Mouse (Mus musculus): Measurements from ENCODE around the gene Fmo3.

Fmo3 gene

DNA sequence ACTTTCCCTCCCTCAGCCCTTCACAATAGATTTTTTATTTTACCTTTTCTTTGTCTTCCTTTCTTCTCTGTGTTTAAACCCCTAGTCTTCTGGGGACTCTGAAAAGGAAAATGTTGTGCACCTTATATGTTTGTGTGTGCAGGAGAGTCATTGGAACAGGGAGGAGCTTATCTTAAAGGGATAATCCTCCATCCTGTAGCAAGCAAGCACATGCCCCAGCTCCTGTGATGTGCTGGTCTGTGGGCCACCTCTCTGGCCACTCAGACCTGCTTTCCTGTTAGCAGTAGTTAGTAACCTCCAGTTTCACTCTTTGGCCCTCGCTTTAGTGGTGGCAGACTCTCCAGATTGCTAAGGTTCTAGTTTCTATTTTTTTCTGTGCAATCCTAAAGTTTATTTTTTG, at the start of gene Fmo3:
Fmo3 (minus strand) TSS at position 101 of the 400 bp plus-strand sequence.
- DNase-seq (ENCODE audit: low spot score), result no peak

DNA sequence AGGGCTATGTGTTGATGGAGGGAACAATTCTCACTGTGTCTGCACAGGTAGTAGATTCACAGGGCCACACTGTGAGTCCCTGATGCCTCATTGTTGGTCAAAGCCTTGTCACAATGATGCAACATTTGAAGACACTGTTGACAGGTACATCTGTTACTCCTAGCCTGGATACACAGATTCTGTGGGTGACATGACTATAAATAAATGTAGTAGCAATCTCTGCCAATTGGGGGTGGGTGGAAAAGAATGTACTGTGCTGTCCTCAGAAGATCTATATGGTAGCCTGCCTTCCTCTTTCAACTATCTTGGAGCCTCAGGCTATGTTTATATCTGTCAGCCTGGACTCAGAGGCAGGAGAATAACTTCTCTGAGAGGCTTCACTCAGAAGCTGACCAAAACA, 38.7 kb upstream of the Fmo3 start:
- DNase-seq (ENCODE audit: low spot score), result no peak

- no peak for DNase-seq (ENCODE audit: low spot score)
These were observed 24.9 kb upstream of the Fmo3 start for GRCm38 (mm10) chr1:163009220-163009619.

DNA sequence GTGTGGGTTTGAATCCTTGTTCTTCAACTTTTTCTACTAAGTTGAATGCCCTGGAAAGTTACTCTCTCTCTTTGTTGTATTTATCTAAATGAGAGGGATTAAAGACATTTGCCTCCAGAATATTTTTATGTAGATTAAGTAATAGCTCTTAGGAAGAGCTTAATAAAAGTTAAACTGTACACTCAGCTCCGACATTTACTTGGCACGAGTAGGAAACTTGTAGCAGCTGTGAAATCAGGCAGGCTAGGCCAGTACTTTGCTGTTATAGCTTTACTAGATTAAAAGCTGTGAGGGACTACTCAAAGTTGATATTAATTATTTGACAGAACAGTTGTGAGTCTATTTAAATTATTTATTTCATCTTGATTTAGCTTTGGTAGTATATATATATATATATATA, 19.2 kb upstream of the Fmo3 start:
- no peak for DNase-seq (ENCODE audit: low spot score)

GRCm38 (mm10) chr1:163001271-163001829, 17.0 kb upstream of the Fmo3 start:
- DNase-seq (ENCODE audit: low spot score), result no peak

GRCm38 (mm10) chr1:162987546-162987945, 3.2 kb upstream of the Fmo3 start:
- DNase-seq (ENCODE audit: low spot score), result no peak

DNA sequence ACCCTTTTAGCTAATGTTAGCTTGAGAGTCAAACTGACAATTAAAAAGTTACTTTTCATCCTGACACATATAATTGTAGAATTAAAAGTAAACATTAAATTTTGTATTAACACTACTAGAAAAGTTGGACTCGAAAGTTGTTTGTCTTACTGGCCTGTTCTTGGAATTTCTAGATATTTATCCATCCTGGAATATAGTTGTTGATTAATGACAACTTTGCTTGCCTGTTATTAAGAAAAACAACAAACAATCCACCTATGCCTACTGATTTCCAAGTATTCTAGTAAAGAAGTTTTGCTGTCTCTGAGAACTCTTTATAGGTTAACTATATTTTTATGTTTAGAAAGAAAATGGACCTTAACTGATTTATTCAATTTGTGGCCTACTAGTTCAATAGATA, 2.4 kb upstream of the Fmo3 start:
- DNase-seq (ENCODE audit: low spot score), result no peak

GRCm38 (mm10) chr1:162986121-162986748, 1.9 kb upstream of the Fmo3 start:
- no peak for DNase-seq (ENCODE audit: low spot score)

GRCm38 (mm10) chr1:162963556-162963955, 20.8 kb downstream of the Fmo3 start:
- no peak for DNase-seq (ENCODE audit: low spot score)

GRCm38 (mm10) chr1:162957422-162957821, 26.9 kb downstream of the Fmo3 start:
- DNase-seq (ENCODE audit: low spot score), result no peak

DNA sequence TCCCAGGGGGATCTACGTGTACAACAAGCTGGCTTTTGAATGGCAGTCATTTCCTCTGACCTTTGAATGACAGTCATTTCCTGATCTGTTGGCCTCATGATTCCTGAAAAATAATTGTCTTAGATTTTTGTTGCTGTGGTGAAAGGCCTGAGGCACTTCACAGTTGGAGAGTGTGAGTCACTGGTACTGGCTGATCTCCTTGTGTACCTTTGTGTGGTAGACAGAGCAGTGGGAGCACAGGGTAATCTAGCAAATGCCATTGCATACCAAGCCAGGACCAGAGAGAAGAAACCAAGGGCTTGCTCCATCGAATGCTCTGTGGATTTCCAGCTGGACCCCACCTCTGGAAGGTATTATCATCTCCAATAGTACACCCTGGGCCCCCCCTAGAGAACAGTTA, 31.2 kb downstream of the Fmo3 start:
- no peak for DNase-seq (ENCODE audit: low spot score)

GRCm38 (mm10) chr1:162949763-162950162, 34.6 kb downstream of the Fmo3 start:
- DNase-seq (ENCODE audit: low spot score), result no peak

GRCm38 (mm10) chr1:162947934-162948333, 36.4 kb downstream of the Fmo3 start:
- DNase-seq (ENCODE audit: low spot score), result no peak

DNA sequence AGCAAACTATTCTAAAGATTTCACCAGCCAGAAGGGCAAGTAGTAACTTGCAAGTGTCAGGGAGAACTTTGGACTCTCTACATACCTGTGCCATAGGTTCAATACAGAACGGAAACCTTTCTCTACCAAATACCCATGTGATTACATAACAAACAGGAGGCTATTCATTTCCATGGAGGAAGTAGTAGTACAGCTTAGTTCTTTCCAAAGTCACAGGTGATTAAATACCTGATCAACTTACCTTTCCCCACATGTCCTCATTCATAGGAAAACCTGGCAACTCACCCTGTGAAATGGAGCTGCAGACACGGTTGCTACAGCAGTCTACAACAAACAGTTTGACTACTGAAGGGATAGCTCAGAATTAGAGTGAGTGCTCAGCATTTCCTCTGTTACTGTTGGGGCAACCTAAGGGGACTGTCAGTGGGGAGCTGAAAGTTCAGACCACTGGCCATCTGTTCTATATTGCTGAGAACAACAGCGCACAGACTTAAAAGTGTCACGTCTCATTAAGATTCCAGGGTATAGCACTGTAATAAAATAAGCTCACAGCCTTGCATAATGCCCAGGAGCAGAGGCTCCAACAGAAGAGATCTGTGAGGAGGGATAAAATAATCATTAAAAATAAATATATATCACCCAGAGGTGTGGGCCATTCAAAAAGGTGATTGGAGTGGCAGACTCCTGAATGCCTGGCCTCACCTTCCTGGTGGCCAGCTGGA, 37.3 kb downstream of the Fmo3 start:
- no peak for DNase-seq (ENCODE audit: low spot score)

DNA sequence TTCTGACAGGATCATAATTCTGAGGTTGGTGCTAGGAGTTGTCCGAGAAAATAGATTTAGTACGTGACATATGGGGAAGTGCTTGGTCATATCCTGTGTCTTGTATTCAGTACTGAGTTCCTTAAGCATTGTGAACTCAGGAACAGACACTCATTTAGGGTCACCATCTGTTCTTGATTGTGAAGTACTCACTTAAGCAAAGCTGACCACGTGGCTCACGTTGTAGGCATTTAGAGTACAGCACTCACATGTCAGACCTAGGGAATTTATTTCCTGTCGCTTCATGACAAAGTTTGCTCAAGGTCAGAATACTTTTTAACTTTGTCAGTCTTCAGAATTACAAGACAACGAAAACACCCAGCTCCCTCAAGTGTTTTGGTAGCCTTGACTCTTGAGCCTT, 40.6 kb downstream of the Fmo3 start:
- no peak for DNase-seq (ENCODE audit: low spot score)

GRCm38 (mm10) chr1:162938696-162939351, 45.5 kb downstream of the Fmo3 start:
- no peak for DNase-seq (ENCODE audit: low spot score)

DNA sequence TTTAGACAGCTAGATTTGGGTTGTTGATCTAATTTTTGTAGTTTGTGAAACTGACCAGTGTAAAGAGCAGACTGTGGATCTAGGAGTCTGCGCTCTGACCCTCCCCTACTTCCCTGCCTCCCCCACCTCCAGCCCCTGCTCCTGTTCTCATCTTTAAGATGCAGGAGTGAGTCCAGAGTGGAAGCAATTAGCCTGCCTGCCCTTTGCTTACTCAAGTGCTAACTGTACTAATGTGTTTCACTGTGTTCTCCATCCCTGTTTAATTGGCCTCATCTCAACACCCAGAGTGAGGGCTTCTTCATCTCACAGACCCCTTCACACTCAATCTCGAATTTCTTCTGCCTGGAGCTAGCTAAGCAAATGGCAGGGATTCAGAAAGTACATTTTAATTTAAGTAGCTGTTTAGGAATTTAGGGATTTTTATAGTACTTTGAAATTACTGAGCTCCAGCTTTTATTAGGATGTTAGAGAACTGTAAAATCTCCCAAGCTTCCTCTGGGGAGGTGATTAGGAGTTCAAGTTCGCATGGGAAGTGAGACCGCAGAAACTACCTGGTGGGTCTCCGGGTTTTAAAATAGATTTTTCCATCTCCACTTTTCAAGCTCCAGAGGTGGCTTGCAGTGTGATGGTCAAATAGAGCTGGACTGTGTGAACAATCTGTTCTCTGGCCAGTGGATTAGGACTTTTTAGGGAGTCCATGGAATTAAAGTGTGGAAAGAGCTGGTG, 46.2 kb downstream of the Fmo3 start:
- no peak for DNase-seq (ENCODE audit: low spot score)

GRCm38 (mm10) chr1:162937415-162937814, 46.9 kb downstream of the Fmo3 start, which contains the start of gene Fmo6:
Fmo6 (minus strand) TSS chr1:162937515.
- DNase-seq (ENCODE audit: low spot score), result no peak

- no peak for DNase-seq (ENCODE audit: low spot score)
These were observed 49.8 kb downstream of the Fmo3 start for GRCm38 (mm10) chr1:162934374-162935012.

- DNase-seq (ENCODE audit: low spot score), result no peak
These were observed 51.9 kb downstream of the Fmo3 start for GRCm38 (mm10) chr1:162932386-162932785.

GRCm38 (mm10) chr1:162931880-162932279, 52.4 kb downstream of the Fmo3 start:
- no peak for DNase-seq (ENCODE audit: low spot score)

All from ovary, adult 18-20 months (tissue).